Mouse (Mus musculus) hindbrain, embryonic 13.5 days (tissue): ENCODE measurements around the gene Dpyd. TPM values are rescaled to one million over a fixed set of nuclear protein-coding genes. Genes with fewer than 3 reads are reported as not detected.

Source experiments
- ATAC-seq: fragments of 200-750 bp; cut with Nextera tagmentation; 2 replicates; pipeline ENCODE4 v1.8.0; 2017; ENCODE audit warnings: moderate TSS enrichment; ENCODE audit not compliant: low FRiP score
- H3K27ac ChIP-seq: fragments of 300-500 bp; sonication (generic); 2 replicates; pipeline ENCODE4 v1.5.1; 2015; ENCODE audit warnings: inconsistent platforms, mild to moderate bottlenecking, moderate library complexity
- H3K27me3 ChIP-seq: fragments of 300-500 bp; sonication (generic); 2 replicates; pipeline ENCODE4 v1.6.1; 2015; ENCODE audit warnings: mild to moderate bottlenecking, inconsistent platforms
- H3K36me3 ChIP-seq: fragments of 300-500 bp; sonication (generic); 2 replicates; pipeline ENCODE4 v1.6.1; 2015; ENCODE audit warnings: mild to moderate bottlenecking, inconsistent platforms
- H3K4me1 ChIP-seq: fragments of 300-500 bp; sonication (generic); replicated peaks from 2 replicates; pipeline ENCODE4 v1.6.1; 2015; ENCODE audit warnings: inconsistent platforms
- H3K4me2 ChIP-seq: fragments of 300-500 bp; sonication (generic); 2 replicates; pipeline ENCODE4 v1.6.1; 2015; ENCODE audit warnings: inconsistent platforms, mild to moderate bottlenecking, moderate library complexity
- H3K4me3 ChIP-seq: fragments of 300-500 bp; sonication (generic); 2 replicates; pipeline ENCODE4 v1.5.1; 2015; ENCODE audit warnings: mild to moderate bottlenecking, inconsistent platforms
- H3K9ac ChIP-seq: fragments of 300-500 bp; sonication (generic); 2 replicates; pipeline ENCODE4 v1.6.1; 2015; ENCODE audit warnings: mild to moderate bottlenecking, inconsistent platforms
- H3K9me3 ChIP-seq: fragments of 300-500 bp; sonication (generic); 2 replicates; pipeline ENCODE4 v1.6.1; 2016; ENCODE audit warnings: inconsistent platforms
- WGBS: fragments of 180-500 bp; shearing (Covaris S2); methylation state at CpG from one replicate; pipeline ENCODE4 v1.1.7; 2015; 5-methylcytosine and 5-hydroxymethylcytosine counted together
- polyA plus RNA-seq: library from polyadenylated mRNA; unstranded; fragments of >200 nt; fragmentation: Nextera tagmentation; extraction: Ambion mirVana; gene quantifications from 2 replicates; pipeline ENCODE4 v1.2.1, GENCODE M21; 2015

Gene Dpyd
- polyA plus RNA-seq, 1 experiment from 2014 or later = 4.3 TPM

- Histone ChIP-seq H3K36me3 (no peaks in the 10 kb centered on the region), H3K27me3 (no peaks in the 10 kb centered on the region), H3K27ac (no peak overlapping the region), H3K4me1 (no peaks in the 10 kb centered on the region), H3K4me3 (no peak overlapping the region), H3K9me3 (no peaks in the 10 kb centered on the region), H3K9ac (no peak overlapping the region), H3K4me2 (no peak overlapping the region)
- ATAC-seq = no peak
- WGBS = 92% methylated on average over 7 of the region's 7 CpGs
Measured at GRCm38 (mm10) chr3:118601689-118602640, 40.0 kb downstream of the Dpyd start.

DNA sequence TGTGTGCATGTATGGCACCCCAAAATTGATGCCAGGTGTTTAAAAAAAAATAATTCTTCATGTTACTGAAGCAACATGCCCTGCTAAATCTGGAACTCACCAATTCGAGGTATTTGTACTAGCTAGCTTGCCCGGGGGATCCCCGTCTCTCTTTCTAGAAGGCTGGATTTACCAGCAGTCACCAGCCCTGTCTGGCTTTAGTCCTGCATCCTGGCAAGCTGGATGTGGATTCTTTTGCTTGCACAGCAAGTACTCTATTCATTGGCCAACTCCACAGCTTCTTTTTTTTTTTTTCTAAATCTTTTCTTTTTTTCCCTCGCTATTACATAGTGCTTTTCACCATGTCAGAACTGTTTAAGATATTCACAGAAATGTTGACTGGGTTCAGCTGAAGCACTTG lies 46.8 kb downstream of the Dpyd start:
- Histone ChIP-seq H3K9ac (no peak overlapping the region), H3K4me1 (no peaks in the 10 kb centered on the region), H3K4me3 (no peak overlapping the region), H3K4me2 (no peak overlapping the region), H3K27ac (no peak overlapping the region), H3K36me3 (no peaks in the 10 kb centered on the region), H3K27me3 (no peaks in the 10 kb centered on the region), H3K9me3 (no peaks in the 10 kb centered on the region)
- 78% methylated on average over 4 of the region's 4 CpGs for WGBS
- no peak for ATAC-seq

- H3K9me3 ChIP-seq = no peaks in the 10 kb centered on the region
- no peaks in the 10 kb centered on the region for H3K36me3 ChIP-seq
- no peaks in the 10 kb centered on the region for H3K27me3 ChIP-seq
- no peak overlapping the region for H3K4me2 ChIP-seq
- WGBS = 27% methylated on average over 9 of the region's 9 CpGs
- ATAC-seq = peak; percentile 61; the same call in 1 of the 2 replicates
- H3K27ac ChIP-seq = no peak overlapping the region
- peaks cover 7% of the 10 kb centered on the region for H3K4me1 ChIP-seq
- H3K9ac ChIP-seq = no peak overlapping the region
- H3K4me3 ChIP-seq = no peak overlapping the region
Measured at GRCm38 (mm10) chr3:118626455-118627375, 64.8 kb downstream of the Dpyd start.

DNA sequence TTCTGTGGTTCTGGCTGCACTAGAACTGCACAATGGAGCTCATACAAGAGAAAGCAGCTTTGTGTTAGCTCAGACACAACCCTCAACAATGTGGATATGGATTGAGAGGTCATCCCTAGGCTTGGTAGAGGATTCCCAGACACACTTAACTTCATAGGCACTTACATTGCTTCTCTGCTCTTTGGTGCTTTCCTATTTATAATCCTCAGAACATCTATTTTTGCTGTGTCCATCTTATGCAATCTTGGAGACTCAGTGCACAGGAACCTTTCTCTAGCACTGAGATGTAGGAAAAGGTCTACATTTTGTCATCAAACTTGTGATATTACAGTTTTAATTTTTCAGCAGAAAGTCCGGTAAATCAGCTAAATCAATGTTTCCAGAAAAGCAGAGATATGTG lies 67.8 kb downstream of the Dpyd start:
- no peak overlapping the region for H3K27ac ChIP-seq
- no peak for ATAC-seq
- no peak overlapping the region for H3K9ac ChIP-seq
- no peaks in the 10 kb centered on the region for H3K9me3 ChIP-seq
- H3K4me1 ChIP-seq = peaks cover 7% of the 10 kb centered on the region
- H3K4me3 ChIP-seq = no peak overlapping the region
- H3K36me3 ChIP-seq = no peaks in the 10 kb centered on the region
- WGBS = 94% methylated on average over 1 of the region's 1 CpGs
- no peak overlapping the region for H3K4me2 ChIP-seq
- H3K27me3 ChIP-seq = no peaks in the 10 kb centered on the region

- whole genome bisulfite sequencing = 81% methylated on average over 10 of the region's 10 CpGs
- Histone ChIP-seq H3K9me3 (no peaks in the 10 kb centered on the region), H3K4me1 (no peaks in the 10 kb centered on the region), H3K27ac (no peak overlapping the region), H3K9ac (no peak overlapping the region), H3K36me3 (no peaks in the 10 kb centered on the region), H3K4me3 (no peak overlapping the region), H3K4me2 (no peak overlapping the region), H3K27me3 (no peaks in the 10 kb centered on the region)
- no peak for ATAC-seq
Measured at GRCm38 (mm10) chr3:118646024-118646570, 84.2 kb downstream of the Dpyd start.

GRCm38 (mm10) chr3:118663987-118664692 lies 102.2 kb downstream of the Dpyd start:
- Histone ChIP-seq H3K27me3 (no peaks in the 10 kb centered on the region), H3K9ac (no peak overlapping the region), H3K27ac (no peak overlapping the region), H3K4me1 (no peaks in the 10 kb centered on the region), H3K4me3 (no peak overlapping the region), H3K4me2 (no peak overlapping the region), H3K36me3 (no peaks in the 10 kb centered on the region), H3K9me3 (no peaks in the 10 kb centered on the region)
- WGBS = 42% methylated on average over 5 of the region's 5 CpGs
- 0 out of 2 replicates have a peak, but pooled peaks have one; percentile 17 for ATAC-seq

DNA sequence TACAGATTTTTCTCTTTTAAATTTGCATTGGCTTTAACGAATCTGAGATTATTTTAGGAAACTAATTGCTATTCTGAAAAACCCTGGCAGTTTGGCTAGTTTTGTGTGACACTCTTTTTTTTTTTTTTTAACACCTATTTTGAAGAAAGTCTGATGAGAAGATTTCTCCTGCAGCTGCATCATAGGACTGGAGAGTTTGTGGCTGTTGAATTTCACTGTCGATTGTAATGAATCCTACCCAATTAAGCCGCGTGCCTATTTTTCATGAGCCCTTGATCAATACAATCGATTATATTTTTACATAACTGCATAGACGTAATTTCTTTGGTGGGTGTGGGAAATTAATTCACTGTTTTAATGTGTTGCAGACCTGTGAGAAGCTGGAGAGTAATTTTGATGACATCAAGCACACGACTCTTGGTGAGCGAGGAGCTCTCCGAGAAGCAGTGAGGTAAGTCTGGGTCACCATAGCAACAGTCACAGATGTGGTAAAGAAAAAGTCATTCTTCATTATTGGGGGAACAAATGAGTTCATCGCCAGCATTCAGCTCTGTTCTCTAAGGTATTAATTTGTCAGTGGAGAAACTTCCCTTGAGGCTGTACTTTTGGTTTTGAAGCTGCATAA lies 112.3 kb downstream of the Dpyd start:
- peaks cover 10% of the 10 kb centered on the region for H3K4me1 ChIP-seq
- H3K9ac ChIP-seq = no peak overlapping the region
- peak; percentile 73 for ATAC-seq
- H3K4me2 ChIP-seq = peak overlapping the region; percentile 42
- no peaks in the 10 kb centered on the region for H3K36me3 ChIP-seq
- 27% methylated on average over 10 of the region's 10 CpGs for WGBS
- no peaks in the 10 kb centered on the region for H3K9me3 ChIP-seq
- no peak overlapping the region for H3K27ac ChIP-seq
- H3K27me3 ChIP-seq = no peaks in the 10 kb centered on the region
- H3K4me3 ChIP-seq = peak overlapping the region; percentile 18

GRCm38 (mm10) chr3:118675441-118675840 lies 113.5 kb downstream of the Dpyd start:
- no peak overlapping the region for H3K9ac ChIP-seq
- H3K4me2 ChIP-seq = no peak overlapping the region
- H3K4me3 ChIP-seq = no peak overlapping the region
- 51% methylated on average over 1 of the region's 1 CpGs for WGBS
- H3K27me3 ChIP-seq = no peaks in the 10 kb centered on the region
- H3K36me3 ChIP-seq = no peaks in the 10 kb centered on the region
- H3K4me1 ChIP-seq = peaks cover 10% of the 10 kb centered on the region
- no peaks in the 10 kb centered on the region for H3K9me3 ChIP-seq
- no peak overlapping the region for H3K27ac ChIP-seq
- no peak for ATAC-seq

- Histone ChIP-seq H3K4me1 (peaks cover 10% of the 10 kb centered on the region), H3K4me3 (no peak overlapping the region), H3K9me3 (no peaks in the 10 kb centered on the region), H3K9ac (no peak overlapping the region), H3K27me3 (no peaks in the 10 kb centered on the region), H3K4me2 (no peak overlapping the region), H3K36me3 (no peaks in the 10 kb centered on the region), H3K27ac (peak overlapping the region; percentile 66)
- ATAC-seq = 0 out of 2 replicates have a peak, but pooled peaks have one; percentile 39
- 34% methylated on average over 7 of the region's 7 CpGs for WGBS
Measured at GRCm38 (mm10) chr3:118676052-118676777, 114.3 kb downstream of the Dpyd start.

- no peak overlapping the region for H3K4me2 ChIP-seq
- H3K27ac ChIP-seq = no peak overlapping the region
- no peak for ATAC-seq
- peaks cover 5% of the 10 kb centered on the region for H3K4me1 ChIP-seq
- no peak overlapping the region for H3K4me3 ChIP-seq
- WGBS = 48% methylated on average over 4 of the region's 4 CpGs
- no peaks in the 10 kb centered on the region for H3K9me3 ChIP-seq
- H3K36me3 ChIP-seq = no peaks in the 10 kb centered on the region
- no peaks in the 10 kb centered on the region for H3K27me3 ChIP-seq
- H3K9ac ChIP-seq = no peak overlapping the region
Measured at GRCm38 (mm10) chr3:118680803-118681202, 118.9 kb downstream of the Dpyd start.

DNA sequence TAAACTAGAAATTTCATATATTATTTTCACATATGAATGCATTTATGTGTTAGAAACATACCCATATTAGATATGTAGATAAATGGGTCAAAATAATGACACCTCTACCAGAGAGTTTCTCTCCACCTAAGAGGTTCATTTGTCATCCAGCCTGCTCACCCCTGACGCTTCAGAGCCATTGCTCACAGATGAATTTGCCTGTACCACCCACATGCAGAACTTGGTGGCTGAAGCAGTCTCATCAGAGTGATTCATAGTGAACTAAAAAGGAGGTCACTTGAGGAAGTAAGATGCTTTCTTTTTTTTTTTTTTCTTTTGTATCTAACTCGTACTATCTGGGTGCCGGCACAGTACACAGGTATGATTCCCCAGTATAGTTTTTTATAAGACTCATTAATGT lies 188.3 kb downstream of the Dpyd start:
- H3K36me3 ChIP-seq = no peaks in the 10 kb centered on the region
- H3K4me2 ChIP-seq = no peak overlapping the region
- H3K9ac ChIP-seq = no peak overlapping the region
- H3K9me3 ChIP-seq = no peaks in the 10 kb centered on the region
- no peaks in the 10 kb centered on the region for H3K4me1 ChIP-seq
- no peak overlapping the region for H3K4me3 ChIP-seq
- no peaks in the 10 kb centered on the region for H3K27me3 ChIP-seq
- no peak for ATAC-seq
- 68% methylated on average over 3 of the region's 3 CpGs for WGBS
- H3K27ac ChIP-seq = no peak overlapping the region
